Mouse (Mus musculus): ENCODE results near the gene Dnase1l3. TPM values are rescaled to one million over a fixed set of nuclear protein-coding genes. Genes with fewer than 3 reads are reported as not detected.

The Dnase1l3 gene
- polyA plus RNA-seq, 1 experiment from 2014 or later, result 0.13 TPM

DNA sequence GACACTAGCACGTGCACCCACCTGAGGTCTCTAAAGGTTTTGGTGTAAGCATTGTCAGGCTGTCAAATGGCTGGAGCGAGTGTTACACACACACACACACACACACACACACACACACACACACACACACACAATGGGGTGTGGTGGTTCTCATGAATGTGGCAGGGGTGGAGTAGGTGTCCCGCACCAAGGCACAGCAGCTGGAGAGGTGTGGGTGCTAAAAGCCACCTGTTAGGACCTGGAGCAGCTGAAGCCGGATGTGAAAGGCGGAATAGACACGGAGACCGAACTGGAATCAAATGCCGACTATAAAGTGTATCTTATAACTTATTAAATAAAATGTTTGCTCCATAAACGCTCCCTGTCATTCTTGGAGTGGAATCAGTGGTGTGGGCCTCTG, 43.1 kb downstream of the Dnase1l3 start:
- no peaks in the 10 kb centered on the region for H3K9me3 ChIP-seq (replicated peaks)
- peaks cover 23% of the 10 kb centered on the region for H3K36me3 ChIP-seq
- H3K9ac ChIP-seq, result no peak overlapping the region
- no peak overlapping the region for H3K4me2 ChIP-seq
- no peak overlapping the region for H3K4me3 ChIP-seq
- 89% methylated on average over 9 of the region's 9 CpGs for WGBS
- no peak overlapping the region for H3K27ac ChIP-seq
- no peak for ATAC-seq (replicated peaks; ENCODE audit: insufficient number of reproducible peaks, insufficient read depth, low FRiP score, low read depth)
- no peaks in the 10 kb centered on the region for H3K27me3 ChIP-seq
- peaks cover 29% of the 10 kb centered on the region for H3K4me1 ChIP-seq (replicated peaks)

DNA sequence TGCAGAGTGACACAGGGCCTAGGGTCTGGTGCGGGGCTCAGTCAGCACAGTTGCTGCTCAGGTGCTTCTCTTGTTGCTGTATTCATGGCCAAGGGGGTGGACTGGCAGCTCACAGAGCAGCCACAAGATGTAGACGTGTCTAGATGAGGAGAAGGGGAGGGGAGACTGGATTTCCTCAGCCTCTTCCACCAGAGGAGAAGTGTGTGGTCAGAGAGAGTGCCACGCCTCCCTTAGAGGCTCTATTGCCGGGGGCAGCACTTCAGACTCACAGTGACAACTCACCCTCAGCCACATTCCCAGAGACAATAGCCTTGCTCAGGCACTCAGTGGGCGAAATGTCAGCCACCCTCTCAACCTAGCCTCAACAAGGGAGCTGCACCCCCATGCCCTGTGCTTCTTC, 49.1 kb downstream of the Dnase1l3 start:
- H3K36me3 ChIP-seq, result peaks cover 19% of the 10 kb centered on the region
- no peak overlapping the region for H3K4me2 ChIP-seq
- no peak overlapping the region for H3K27ac ChIP-seq
- no peak overlapping the region for H3K4me3 ChIP-seq
- H3K9ac ChIP-seq, result no peak overlapping the region
- H3K4me1 ChIP-seq (replicated peaks), result peaks cover 43% of the 10 kb centered on the region
- no peaks in the 10 kb centered on the region for H3K9me3 ChIP-seq (replicated peaks)
- ATAC-seq (replicated peaks; ENCODE audit: insufficient number of reproducible peaks, insufficient read depth, low FRiP score, low read depth), result no peak
- WGBS, result 72% methylated on average over 5 of the region's 5 CpGs
- no peaks in the 10 kb centered on the region for H3K27me3 ChIP-seq

DNA sequence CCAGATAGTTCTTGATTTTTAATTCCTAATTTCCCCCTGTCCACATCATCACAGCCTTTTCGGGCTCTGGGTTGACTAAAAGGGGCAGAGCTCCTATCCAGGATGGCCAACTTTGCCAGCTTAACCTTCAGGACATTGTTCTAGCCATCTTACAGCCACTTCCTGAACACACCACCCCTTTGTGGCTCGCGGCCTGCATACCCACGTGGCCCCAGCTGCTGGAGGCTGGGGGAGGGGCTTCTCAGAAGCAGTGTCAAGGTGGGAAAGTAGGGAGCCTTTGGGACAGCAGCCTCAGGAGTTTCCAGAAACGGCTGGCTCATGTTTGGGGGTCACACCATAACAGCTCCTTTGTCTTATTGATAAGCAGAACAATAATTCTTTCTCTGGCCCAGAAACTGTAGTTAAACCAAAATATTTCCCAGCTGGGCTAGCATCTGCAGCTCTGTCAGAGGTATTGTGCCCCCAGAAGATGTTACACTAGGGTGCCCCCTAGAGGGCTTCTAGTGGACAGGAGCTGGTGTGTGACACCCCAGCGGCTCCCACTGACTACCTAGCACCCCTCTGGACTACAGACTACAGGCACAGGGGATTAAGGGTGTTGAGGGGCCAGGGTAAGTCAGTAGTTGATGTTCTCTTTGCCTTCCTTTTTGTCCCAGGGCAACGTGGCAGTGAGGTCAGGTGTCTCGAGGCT, 49.9 kb downstream of the Dnase1l3 start:
- no peaks in the 10 kb centered on the region for H3K27me3 ChIP-seq
- H3K9me3 ChIP-seq (replicated peaks), result no peaks in the 10 kb centered on the region
- H3K4me2 ChIP-seq, result no peak overlapping the region
- WGBS, result 56% methylated on average over 8 of the region's 8 CpGs
- no peak overlapping the region for H3K9ac ChIP-seq
- H3K4me1 ChIP-seq (replicated peaks), result peaks cover 43% of the 10 kb centered on the region
- no peak for ATAC-seq (replicated peaks; ENCODE audit: insufficient number of reproducible peaks, insufficient read depth, low FRiP score, low read depth)
- no peak overlapping the region for H3K4me3 ChIP-seq
- H3K27ac ChIP-seq, result 0 out of 2 replicates have a peak overlapping the region, but pooled peaks have one; percentile 62
- H3K36me3 ChIP-seq, result peaks cover 14% of the 10 kb centered on the region

DNA sequence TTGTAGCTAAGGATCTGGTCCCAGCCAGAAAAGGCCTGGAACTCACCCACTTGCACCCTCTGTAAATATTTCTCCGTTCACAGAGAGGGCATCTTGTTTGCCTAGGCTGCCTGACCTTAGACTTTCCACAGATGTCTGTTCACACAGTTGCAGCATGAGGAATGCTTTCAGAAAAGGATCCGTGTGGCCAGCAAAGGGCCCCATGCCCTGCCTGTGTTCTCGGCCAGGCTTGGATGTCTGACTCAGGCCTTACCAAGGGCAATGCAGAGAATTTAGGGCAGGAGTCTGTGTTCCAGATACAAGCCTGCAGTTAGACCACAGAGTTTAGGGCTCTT, 50.6 kb downstream of the Dnase1l3 start:
- Histone ChIP-seq H3K27me3 (no peaks in the 10 kb centered on the region), H3K27ac (peak overlapping the region; percentile 62), H3K9me3 (replicated peaks) (no peaks in the 10 kb centered on the region), H3K9ac (no peak overlapping the region), H3K4me2 (no peak overlapping the region), H3K4me3 (no peak overlapping the region), H3K36me3 (peaks cover 11% of the 10 kb centered on the region), H3K4me1 (replicated peaks) (peaks cover 43% of the 10 kb centered on the region)
- ATAC-seq (replicated peaks; ENCODE audit: insufficient number of reproducible peaks, insufficient read depth, low FRiP score, low read depth), result no peak
- WGBS, result 73% methylated on average over 3 of the region's 3 CpGs

GRCm38 (mm10) chr14:7943101-7943800, 51.1 kb downstream of the Dnase1l3 start:
- Histone ChIP-seq H3K9me3 (replicated peaks) (no peaks in the 10 kb centered on the region), H3K4me2 (no peak overlapping the region), H3K9ac (no peak overlapping the region), H3K4me1 (replicated peaks) (peaks cover 43% of the 10 kb centered on the region), H3K27me3 (no peaks in the 10 kb centered on the region), H3K27ac (peak overlapping the region; percentile 62), H3K4me3 (no peak overlapping the region), H3K36me3 (peaks cover 7% of the 10 kb centered on the region)
- ATAC-seq (replicated peaks; ENCODE audit: insufficient number of reproducible peaks, insufficient read depth, low FRiP score, low read depth), result 0 out of 2 replicates have a peak, but pooled peaks have one; percentile 19
- WGBS, result 58% methylated on average over 7 of the region's 7 CpGs

- Histone ChIP-seq H3K9ac (no peak overlapping the region), H3K27me3 (no peaks in the 10 kb centered on the region), H3K36me3 (peaks cover 3% of the 10 kb centered on the region), H3K4me2 (no peak overlapping the region), H3K9me3 (replicated peaks) (no peaks in the 10 kb centered on the region), H3K4me3 (no peak overlapping the region), H3K4me1 (replicated peaks) (peaks cover 43% of the 10 kb centered on the region), H3K27ac (peak overlapping the region; percentile 58)
- 46% methylated on average over 5 of the region's 5 CpGs for WGBS
- peak; percentile 55; the same call in 1 of the 2 replicates for ATAC-seq (replicated peaks; ENCODE audit: insufficient number of reproducible peaks, insufficient read depth, low FRiP score, low read depth)
Observed at GRCm38 (mm10) chr14:7941413-7941812, 53.0 kb downstream of the Dnase1l3 start.

- Histone ChIP-seq H3K9me3 (replicated peaks) (no peaks in the 10 kb centered on the region), H3K27ac (no peak overlapping the region), H3K4me3 (no peak overlapping the region), H3K9ac (no peak overlapping the region), H3K4me2 (no peak overlapping the region), H3K36me3 (peaks cover 8% of the 10 kb centered on the region), H3K4me1 (replicated peaks) (peaks cover 27% of the 10 kb centered on the region), H3K27me3 (no peaks in the 10 kb centered on the region)
- ATAC-seq (replicated peaks; ENCODE audit: insufficient number of reproducible peaks, insufficient read depth, low FRiP score, low read depth), result no peak
- WGBS, result 83% methylated on average over 19 of the region's 19 CpGs
Observed at GRCm38 (mm10) chr14:7938809-7939784, 55.3 kb downstream of the Dnase1l3 start.

DNA sequence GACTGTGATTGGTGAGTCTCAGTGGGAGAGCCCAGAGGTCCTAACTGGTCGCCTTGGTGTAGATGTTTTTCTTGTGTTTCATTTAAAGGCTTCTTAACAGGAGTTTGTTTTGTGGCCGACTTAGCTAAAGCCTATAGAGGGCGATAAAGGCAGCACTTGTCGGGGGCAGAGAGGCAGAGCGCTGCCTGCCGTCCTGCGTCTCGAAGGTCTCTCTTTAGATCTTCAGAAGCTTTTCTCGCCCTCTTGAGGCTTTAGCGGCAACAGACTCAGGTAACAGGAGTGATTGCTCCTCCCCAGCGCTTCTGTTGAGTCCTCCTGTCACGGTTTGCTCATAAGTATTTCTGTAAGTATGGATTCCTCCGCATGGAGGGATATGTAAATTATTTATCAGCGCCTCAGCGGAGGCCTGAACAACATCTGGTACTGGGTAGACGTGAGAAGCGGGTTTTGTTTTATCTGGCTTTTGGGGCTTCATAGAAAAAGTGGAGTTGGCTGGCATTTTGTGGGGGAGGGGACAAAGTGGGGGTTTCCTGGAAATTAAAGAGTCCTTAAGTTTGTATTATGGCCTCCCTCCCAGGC, 57.2 kb downstream of the Dnase1l3 start:
- H3K4me2 ChIP-seq, result peak overlapping the region; percentile 14; the same call in 1 of the 2 replicates
- no peaks in the 10 kb centered on the region for H3K27me3 ChIP-seq
- no peak overlapping the region for H3K27ac ChIP-seq
- H3K4me1 ChIP-seq (replicated peaks), result peaks cover 13% of the 10 kb centered on the region
- no peaks in the 10 kb centered on the region for H3K9me3 ChIP-seq (replicated peaks)
- no peak overlapping the region for H3K9ac ChIP-seq
- ATAC-seq (replicated peaks; ENCODE audit: insufficient number of reproducible peaks, insufficient read depth, low FRiP score, low read depth), result no peak
- 31% methylated on average over 17 of the region's 17 CpGs for WGBS
- no peak overlapping the region for H3K4me3 ChIP-seq
- peaks cover 15% of the 10 kb centered on the region for H3K36me3 ChIP-seq

DNA sequence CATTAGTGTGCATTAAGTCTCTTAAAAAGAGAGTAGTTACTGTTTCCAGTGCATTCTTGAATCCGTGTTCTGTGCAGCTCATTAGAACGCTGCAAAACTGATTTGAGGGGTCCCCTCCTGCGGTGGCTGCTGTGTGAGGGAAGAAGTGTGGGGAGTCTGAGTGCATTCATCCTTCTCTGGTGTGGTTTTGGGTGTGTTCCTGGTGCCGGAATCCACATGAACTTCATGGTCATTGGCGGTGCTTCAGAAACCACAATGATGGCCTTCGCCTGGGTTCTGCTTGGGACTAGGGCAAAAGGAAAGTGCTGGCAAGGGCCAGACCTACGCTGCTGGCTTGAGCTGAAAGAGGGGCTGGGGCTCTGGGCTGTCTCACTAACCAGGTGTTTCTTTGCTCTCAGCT, 60.2 kb downstream of the Dnase1l3 start:
- WGBS, result 90% methylated on average over 7 of the region's 7 CpGs
- H3K36me3 ChIP-seq, result peaks cover 31% of the 10 kb centered on the region

GRCm38 (mm10) chr14:7932151-7932550, 62.2 kb downstream of the Dnase1l3 start:
- H3K27me3 ChIP-seq, result no peaks in the 10 kb centered on the region
- ATAC-seq (replicated peaks; ENCODE audit: insufficient number of reproducible peaks, insufficient read depth, low FRiP score, low read depth), result no peak
- no peak overlapping the region for H3K27ac ChIP-seq
- H3K36me3 ChIP-seq, result peaks cover 44% of the 10 kb centered on the region
- no peaks in the 10 kb centered on the region for H3K9me3 ChIP-seq (replicated peaks)
- H3K9ac ChIP-seq, result no peak overlapping the region
- no peaks in the 10 kb centered on the region; the same call in 1 of the 2 replicates for H3K4me1 ChIP-seq (replicated peaks)
- no peak overlapping the region for H3K4me3 ChIP-seq
- no peak overlapping the region for H3K4me2 ChIP-seq
- WGBS, result 85% methylated on average over 4 of the region's 4 CpGs

More for the DNA sequence above, 60.2 kb downstream of the Dnase1l3 start:
- Histone ChIP-seq H3K27me3 (no peaks in the 10 kb centered on the region), H3K4me2 (no peak overlapping the region), H3K9ac (no peak overlapping the region), H3K4me3 (no peak overlapping the region), H3K4me1 (replicated peaks) (no peaks in the 10 kb centered on the region; the same call in 1 of the 2 replicates), H3K27ac (no peak overlapping the region), H3K9me3 (replicated peaks) (no peaks in the 10 kb centered on the region)
- no peak for ATAC-seq (replicated peaks; ENCODE audit: insufficient number of reproducible peaks, insufficient read depth, low FRiP score, low read depth)

GRCm38 (mm10) chr14:7929029-7929428, 65.3 kb downstream of the Dnase1l3 start:
- H3K36me3 ChIP-seq, result peaks cover 42% of the 10 kb centered on the region
- 69% methylated on average over 7 of the region's 7 CpGs for WGBS

More at GRCm38 (mm10) chr14:7929029-7929428, 65.3 kb downstream of the Dnase1l3 start:
- Histone ChIP-seq H3K27me3 (no peaks in the 10 kb centered on the region), H3K9ac (no peak overlapping the region), H3K27ac (no peak overlapping the region), H3K4me1 (replicated peaks) (no peaks in the 10 kb centered on the region), H3K4me2 (no peak overlapping the region), H3K4me3 (no peak overlapping the region), H3K9me3 (replicated peaks) (no peaks in the 10 kb centered on the region)
- no peak for ATAC-seq (replicated peaks; ENCODE audit: insufficient number of reproducible peaks, insufficient read depth, low FRiP score, low read depth)

All from heart, embryonic 15.5 days (tissue).